In genomic region chr8:122593783-122594507, GRCm38 (mm10) we compare ENCODE assay signal across 13 mouse cellular contexts. TPM values are rescaled to one million over a fixed set of nuclear protein-coding genes. Genes with fewer than 3 reads are reported as not detected.
A peak's percentile ranks its signal among the peaks of the same experiment; 100 is the strongest.
DNase-seq lines count a peak whose midpoint lies in the region; ATAC-seq lines count a peak whose summit lies in the region.
"Had no signal": no experiment of that assay in that cellular context is flagged by ENCODE, and none has a peak within 500 bp of the region (broad histone marks: within the 10 kb centered on the region; RNA-seq: fewer than 3 reads in every experiment).

No protein-coding gene starts in this region.

- no peaks in the 10 kb centered on the region; the same call in 1 of the 2 replicates for H3K36me3 ChIP-seq in midbrain, embryonic 16.5 days (ENCODE audit: control insufficient read depth, insufficient read depth, low read length)
- 0 out of 2 replicates have a peak, but pooled peaks cover 7% of the 10 kb centered on the region for H3K36me3 ChIP-seq in midbrain, embryonic 10.5 days
- H3K36me3 ChIP-seq in embryonic facial prominence, embryonic 10.5 days (replicated peaks), result no peaks in the 10 kb centered on the region
- H3K36me3 ChIP-seq in hindbrain, embryonic 16.5 days (ENCODE audit: control insufficient read depth, insufficient read depth, low read length), result no peaks in the 10 kb centered on the region; the same call in 1 of the 2 replicates
- no peaks in the 10 kb centered on the region for H3K36me3 ChIP-seq in neural tube, embryonic 15.5 days

- 0 out of 2 replicates have a peak overlapping the region, but pooled peaks have one; percentile 32 for H3K27ac ChIP-seq in midbrain, embryonic 16.5 days (ENCODE audit: low read length)
- no peak overlapping the region for H3K27ac ChIP-seq in midbrain, embryonic 10.5 days (replicated peaks)
- peak overlapping the region; percentile 48; the same call in 1 of the 2 replicates for H3K27ac ChIP-seq in embryonic facial prominence, embryonic 10.5 days (replicated peaks)
- H3K27ac ChIP-seq in hindbrain, embryonic 16.5 days (ENCODE audit: low read depth, low read length), result peak overlapping the region; percentile 59
- no peak overlapping the region for H3K27ac ChIP-seq in neural tube, embryonic 15.5 days (replicated peaks)
- H3K27ac ChIP-seq: left cerebral cortex, adult 2 months had no signal

- no peak for DNase-seq in midbrain, embryonic 10.5 days (ENCODE audit: low spot score)
- DNase-seq in embryonic facial prominence, embryonic 10.5 days (ENCODE audit: low spot score), result no peak
- no peak for DNase-seq in lung, postnatal 10 days
- DNase-seq in frontal cortex, postnatal 14 days (ENCODE audit: low spot score in 2 of 2), result no peak
- DNase-seq: kidney, postnatal 25 days had no signal

- H3K9ac ChIP-seq in midbrain, embryonic 16.5 days (ENCODE audit: low read depth, low read length), result 0 out of 2 replicates have a peak overlapping the region, but pooled peaks have one; percentile 14
- H3K9ac ChIP-seq in hindbrain, embryonic 16.5 days (ENCODE audit: low read depth, low read length), result peak overlapping the region; percentile 41
- 0 out of 2 replicates have a peak overlapping the region, but pooled peaks have one; percentile 2 for H3K9ac ChIP-seq in neural tube, embryonic 15.5 days (replicated peaks)

- ATAC-seq in midbrain, embryonic 16.5 days, result no peak; the same call in 1 of the 2 replicates
- peak; percentile 42; the same call in 1 of the 2 replicates for ATAC-seq in hindbrain, embryonic 16.5 days
- ATAC-seq in neural tube, embryonic 15.5 days (ENCODE audit: low FRiP score), result no peak
- ATAC-seq: inflammation-experienced regulatory T-cells, adult 6 months had no signal

- 0 out of 2 replicates have a peak, but pooled peaks cover 4% of the 10 kb centered on the region for H3K4me1 ChIP-seq in midbrain, embryonic 16.5 days (ENCODE audit: control insufficient read depth, insufficient read depth, low read length)
- H3K4me1 ChIP-seq in midbrain, embryonic 10.5 days, result 0 out of 2 replicates have a peak, but pooled peaks cover 4% of the 10 kb centered on the region
- peaks cover 43% of the 10 kb centered on the region for H3K4me1 ChIP-seq in embryonic facial prominence, embryonic 10.5 days
- H3K4me1 ChIP-seq in hindbrain, embryonic 16.5 days (ENCODE audit: control insufficient read depth, insufficient read depth, low read depth, low read length), result peaks cover 7% of the 10 kb centered on the region
- H3K4me1 ChIP-seq in neural tube, embryonic 15.5 days, result peaks cover 9% of the 10 kb centered on the region; the same call in 1 of the 2 replicates

- no peaks in the 10 kb centered on the region for H3K27me3 ChIP-seq in midbrain, embryonic 16.5 days (ENCODE audit: control insufficient read depth, insufficient read depth, low read depth, low read length)
- H3K27me3 ChIP-seq in midbrain, embryonic 10.5 days (ENCODE audit: low read depth, poor library complexity, severe bottlenecking), result no peaks in the 10 kb centered on the region
- H3K27me3 ChIP-seq in embryonic facial prominence, embryonic 10.5 days (replicated peaks; ENCODE audit: low read depth, poor library complexity, severe bottlenecking), result no peaks in the 10 kb centered on the region
- no peaks in the 10 kb centered on the region for H3K27me3 ChIP-seq in hindbrain, embryonic 16.5 days (replicated peaks; ENCODE audit: control insufficient read depth, insufficient read depth, low read length)
- no peaks in the 10 kb centered on the region for H3K27me3 ChIP-seq in neural tube, embryonic 15.5 days (replicated peaks)

- no peak overlapping the region for H3K4me2 ChIP-seq in midbrain, embryonic 16.5 days (ENCODE audit: low read length)
- no peak overlapping the region for H3K4me2 ChIP-seq in hindbrain, embryonic 16.5 days (ENCODE audit: low read length)
- no peak overlapping the region for H3K4me2 ChIP-seq in neural tube, embryonic 15.5 days

- 75% methylated on average over 19 of the region's 19 CpGs for WGBS in midbrain, embryonic 16.5 days
- WGBS in midbrain, embryonic 10.5 days, result 89% methylated on average over 19 of the region's 19 CpGs
- WGBS in embryonic facial prominence, embryonic 10.5 days, result 79% methylated on average over 19 of the region's 19 CpGs
- WGBS in hindbrain, embryonic 16.5 days, result 64% methylated on average over 19 of the region's 19 CpGs
- WGBS in neural tube, embryonic 15.5 days, result 61% methylated on average over 19 of the region's 19 CpGs

- no peaks in the 10 kb centered on the region for H3K9me3 ChIP-seq in midbrain, embryonic 16.5 days (replicated peaks; ENCODE audit: control insufficient read depth, low read length, poor library complexity, severe bottlenecking)
- no peaks in the 10 kb centered on the region for H3K9me3 ChIP-seq in midbrain, embryonic 10.5 days (replicated peaks)
- H3K9me3 ChIP-seq in embryonic facial prominence, embryonic 10.5 days, result no peaks in the 10 kb centered on the region
- no peaks in the 10 kb centered on the region for H3K9me3 ChIP-seq in hindbrain, embryonic 16.5 days (ENCODE audit: control insufficient read depth, low read length)
- H3K9me3 ChIP-seq in neural tube, embryonic 15.5 days (replicated peaks), result no peaks in the 10 kb centered on the region

- H3K4me3 ChIP-seq in midbrain, embryonic 16.5 days (ENCODE audit: low read depth, low read length), result no peak overlapping the region
- no peak overlapping the region for H3K4me3 ChIP-seq in midbrain, embryonic 10.5 days
- H3K4me3 ChIP-seq in embryonic facial prominence, embryonic 10.5 days, result no peak overlapping the region
- H3K4me3 ChIP-seq in hindbrain, embryonic 16.5 days (ENCODE audit: low read length), result no peak overlapping the region
- H3K4me3 ChIP-seq in neural tube, embryonic 15.5 days (replicated peaks), result no peak overlapping the region
- H3K4me3 ChIP-seq: left cerebral cortex, adult 2 months had no signal

RNA-seq across cellular contexts. Expression of gene Aprt, which starts 17.2 kb away (rescaled TPM):
- 156 and 157 TPM in 2 replicates for polyA plus RNA-seq in midbrain, embryonic 16.5 days (2015; fragmentation: Nextera tagmentation; extraction: Ambion mirVana)
- polyA plus RNA-seq in midbrain, embryonic 10.5 days (2016; fragmentation: Nextera tagmentation; extraction: Ambion mirVana), result 241 and 278 TPM in 2 replicates
- 296 and 300 TPM in 2 replicates for polyA plus RNA-seq in embryonic facial prominence, embryonic 10.5 days (2016; fragmentation: Nextera tagmentation; extraction: Ambion mirVana)
- 202 and 203 TPM in 2 replicates for polyA plus RNA-seq in hindbrain, embryonic 16.5 days (2015; fragmentation: Nextera tagmentation; extraction: Ambion mirVana)
- polyA plus RNA-seq in neural tube, embryonic 15.5 days (2015; fragmentation: Nextera tagmentation; extraction: Ambion mirVana), result 189 and 207 TPM in 2 replicates

RNA-seq across cellular contexts. Expression of gene Galns, which starts 17.3 kb away (rescaled TPM):
- 8.4 and 8.9 TPM in 2 replicates for polyA plus RNA-seq in midbrain, embryonic 16.5 days (2015; fragmentation: Nextera tagmentation; extraction: Ambion mirVana)
- 6.6 and 7.7 TPM in 2 replicates for polyA plus RNA-seq in midbrain, embryonic 10.5 days (2016; fragmentation: Nextera tagmentation; extraction: Ambion mirVana)
- polyA plus RNA-seq in embryonic facial prominence, embryonic 10.5 days (2016; fragmentation: Nextera tagmentation; extraction: Ambion mirVana), result 4.6 and 5.2 TPM in 2 replicates
- 8.7 TPM in 2 replicates for polyA plus RNA-seq in hindbrain, embryonic 16.5 days (2015; fragmentation: Nextera tagmentation; extraction: Ambion mirVana)
- 6.7 and 9.5 TPM in 2 replicates for polyA plus RNA-seq in neural tube, embryonic 15.5 days (2015; fragmentation: Nextera tagmentation; extraction: Ambion mirVana)

RNA-seq across cellular contexts. Expression of gene Trappc2l, which starts 17.5 kb away (rescaled TPM):
- 93.8 and 101 TPM in 2 replicates for polyA plus RNA-seq in midbrain, embryonic 16.5 days (2015; fragmentation: Nextera tagmentation; extraction: Ambion mirVana)
- 51.0 and 61.2 TPM in 2 replicates for polyA plus RNA-seq in midbrain, embryonic 10.5 days (2016; fragmentation: Nextera tagmentation; extraction: Ambion mirVana)
- 49.6 and 54.9 TPM in 2 replicates for polyA plus RNA-seq in embryonic facial prominence, embryonic 10.5 days (2016; fragmentation: Nextera tagmentation; extraction: Ambion mirVana)
- 109 and 110 TPM in 2 replicates for polyA plus RNA-seq in hindbrain, embryonic 16.5 days (2015; fragmentation: Nextera tagmentation; extraction: Ambion mirVana)
- polyA plus RNA-seq in neural tube, embryonic 15.5 days (2015; fragmentation: Nextera tagmentation; extraction: Ambion mirVana), result 103 and 113 TPM in 2 replicates

RNA-seq across cellular contexts. Expression of gene Cdt1, which starts 26.1 kb away (rescaled TPM):
- polyA plus RNA-seq in midbrain, embryonic 16.5 days (2015; fragmentation: Nextera tagmentation; extraction: Ambion mirVana), result 5.7 and 6.2 TPM in 2 replicates
- 63.2 and 70.9 TPM in 2 replicates for polyA plus RNA-seq in midbrain, embryonic 10.5 days (2016; fragmentation: Nextera tagmentation; extraction: Ambion mirVana)
- polyA plus RNA-seq in embryonic facial prominence, embryonic 10.5 days (2016; fragmentation: Nextera tagmentation; extraction: Ambion mirVana), result 70.0 and 76.4 TPM in 2 replicates
- 8.0 and 11.4 TPM in 2 replicates for polyA plus RNA-seq in hindbrain, embryonic 16.5 days (2015; fragmentation: Nextera tagmentation; extraction: Ambion mirVana)
- 6.8 and 15.4 TPM in 2 replicates for polyA plus RNA-seq in neural tube, embryonic 15.5 days (2015; fragmentation: Nextera tagmentation; extraction: Ambion mirVana)

RNA-seq across cellular contexts. Expression of gene Pabpn1l, which starts 28.6 kb away (rescaled TPM):
- polyA plus RNA-seq in midbrain, embryonic 16.5 days (2015; fragmentation: Nextera tagmentation; extraction: Ambion mirVana), result not detected in 2 replicates
- polyA plus RNA-seq in midbrain, embryonic 10.5 days (2016; fragmentation: Nextera tagmentation; extraction: Ambion mirVana), result not detected in 2 replicates
- 0.30 TPM in 1 of 2 replicates, not detected in the other for polyA plus RNA-seq in embryonic facial prominence, embryonic 10.5 days (2016; fragmentation: Nextera tagmentation; extraction: Ambion mirVana)
- not detected in 2 replicates for polyA plus RNA-seq in hindbrain, embryonic 16.5 days (2015; fragmentation: Nextera tagmentation; extraction: Ambion mirVana)
- polyA plus RNA-seq in neural tube, embryonic 15.5 days (2015; fragmentation: Nextera tagmentation; extraction: Ambion mirVana), result 0.14 TPM in 1 of 2 replicates, not detected in the other
- polyA plus RNA-seq: frontal cortex, adult 2 months; inflammation-experienced regulatory T-cells, adult 6 months; stomach, embryonic 14.5 days; urinary bladder, adult 2 months had no signal

Comparison
In these comparisons a context has a peak if more than half of its experiments do, and no peak if none do; other contexts are left out.
1. H3K27ac ChIP-seq: peak in midbrain, embryonic 16.5 days (single experiment), embryonic facial prominence, embryonic 10.5 days (single experiment) and hindbrain, embryonic 16.5 days (single experiment); none in midbrain, embryonic 10.5 days (single experiment) and neural tube, embryonic 15.5 days (single experiment).
2. Peak in every context shown above with its lines, with median percentiles within 50 percentile points of each other: H3K9ac ChIP-seq.